Mouse (Mus musculus) intestine, embryonic 14.5 days (tissue): ENCODE measurements at regions not wholly inside any gene's neighbourhood (a gene's known extent, or its start where the extent isn't known, plus 50 kb on each side); places are given as distances from the start of the nearest gene placed in this dataset.

ENCODE experiments used
- ATAC-seq: fragments of 200-750 bp; cut with Nextera tagmentation; replicated peaks from 2 replicates; pipeline ENCODE4 v1.8.0; 2017; ENCODE audit warnings: low read depth, moderate number of reproducible peaks, moderate TSS enrichment, moderate library complexity; ENCODE audit not compliant: low FRiP score, low TSS enrichment
- DNase-seq: peaks from one replicate; pipeline ENCODE4 v3.0.0-alpha.2; 2018; ENCODE audit warnings: low spot score
- H3K27ac ChIP-seq: fragments of 300-500 bp; sonication (generic); 2 replicates; pipeline ENCODE4 v1.5.1; 2014; ENCODE audit warnings: low read depth, mild to moderate bottlenecking, control low read depth
- H3K27me3 ChIP-seq: fragments of 300-500 bp; sonication (generic); replicated peaks from 2 replicates; pipeline ENCODE4 v1.6.1; 2014; ENCODE audit warnings: low read length, control low read depth; ENCODE audit not compliant: control insufficient read depth, insufficient read depth
- H3K36me3 ChIP-seq: fragments of 300-500 bp; sonication (generic); 2 replicates; pipeline ENCODE4 v1.6.1; 2014; ENCODE audit warnings: low read length, control low read depth; ENCODE audit not compliant: control insufficient read depth, insufficient read depth
- H3K4me1 ChIP-seq: fragments of 300-500 bp; sonication (generic); replicated peaks from 2 replicates; pipeline ENCODE4 v1.6.1; 2014; ENCODE audit warnings: low read length, control low read depth, mixed read lengths; ENCODE audit not compliant: control insufficient read depth, insufficient read depth
- H3K4me2 ChIP-seq: fragments of 300-500 bp; sonication (generic); 2 replicates; pipeline ENCODE4 v1.6.1; 2014; ENCODE audit warnings: low read length
- H3K4me3 ChIP-seq: fragments of 300-500 bp; sonication (generic); 2 replicates; pipeline ENCODE4 v1.5.1; 2014; ENCODE audit warnings: low read depth, low read length, control low read depth, mixed read lengths
- H3K9ac ChIP-seq: fragments of 300-500 bp; sonication (generic); 2 replicates; pipeline ENCODE4 v1.6.1; 2014; ENCODE audit warnings: mild to moderate bottlenecking, low read length
- H3K9me3 ChIP-seq: fragments of 300-500 bp; sonication (generic); 2 replicates; pipeline ENCODE4 v1.6.1; 2016; ENCODE audit warnings: low read length, control low read depth; ENCODE audit not compliant: control insufficient read depth
- WGBS: fragments of 180-500 bp; shearing (Covaris S2); extraction: QIAGEN DNeasy Blood & Tissue Kit; methylation state at CpG from one replicate; pipeline ENCODE4 v1.1.7; 2014; 5-methylcytosine and 5-hydroxymethylcytosine counted together

DNA sequence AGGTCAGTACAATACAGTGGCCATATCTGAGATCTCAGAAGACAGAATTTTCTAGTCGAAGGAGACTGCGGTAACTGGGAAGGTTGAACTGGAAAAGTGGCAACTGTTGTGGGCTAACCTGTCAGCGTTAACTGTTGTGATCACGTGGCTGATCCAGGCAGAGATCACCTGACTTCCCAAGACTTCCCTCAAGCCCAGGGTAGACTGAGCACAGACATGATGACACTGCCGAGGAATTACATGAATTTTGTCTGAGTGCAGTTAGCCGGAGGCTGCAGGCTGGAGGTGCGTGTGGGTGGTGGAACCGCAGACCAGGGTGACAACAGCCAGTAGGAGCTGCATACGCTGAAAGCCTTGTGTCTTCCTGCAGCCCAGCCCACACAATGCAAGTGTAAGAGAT, 70.6 kb upstream of the Jade1 start:
- WGBS = 82% methylated on average over 9 of the region's 9 CpGs
- DNase-seq (no peak), ATAC-seq (no peak)
- H3K27me3 ChIP-seq = no peaks in the 10 kb centered on the region
- H3K36me3 ChIP-seq = no peaks in the 10 kb centered on the region
- H3K4me3 ChIP-seq = no peak overlapping the region
- H3K27ac ChIP-seq = no peak overlapping the region
- H3K4me2 ChIP-seq = no peak overlapping the region
- no peaks in the 10 kb centered on the region for H3K9me3 ChIP-seq
- peaks cover 8% of the 10 kb centered on the region for H3K4me1 ChIP-seq
- no peak overlapping the region for H3K9ac ChIP-seq

DNA sequence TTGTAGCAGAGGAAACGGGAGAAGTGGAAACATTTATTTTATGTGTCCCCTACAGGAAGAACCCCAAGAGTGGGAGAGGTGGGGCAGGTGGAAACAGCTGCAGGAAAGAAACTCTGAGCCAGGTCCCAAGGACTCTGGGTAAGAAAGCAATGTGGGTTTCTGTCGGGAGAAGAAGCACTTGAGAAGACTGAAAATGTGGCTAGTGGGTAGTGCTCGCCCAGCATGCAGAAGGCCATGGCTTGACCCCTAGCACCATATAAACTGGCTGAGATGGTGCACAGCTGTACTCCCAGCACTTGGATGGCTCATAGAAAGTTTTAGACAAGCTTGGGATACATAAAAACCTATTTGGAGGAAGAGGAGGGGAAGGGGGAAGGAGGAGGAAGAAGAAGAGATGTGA, 71.9 kb upstream of the Jade1 start:
- 33% methylated on average over 3 of the region's 3 CpGs for WGBS
- no peak overlapping the region for H3K4me3 ChIP-seq
- no peaks in the 10 kb centered on the region for H3K36me3 ChIP-seq
- H3K27ac ChIP-seq = no peak overlapping the region
- ATAC-seq (no peak), DNase-seq (no peak)
- H3K4me2 ChIP-seq = no peak overlapping the region
- no peak overlapping the region for H3K9ac ChIP-seq
- H3K9me3 ChIP-seq = no peaks in the 10 kb centered on the region
- H3K27me3 ChIP-seq = no peaks in the 10 kb centered on the region
- H3K4me1 ChIP-seq = peaks cover 8% of the 10 kb centered on the region

DNA sequence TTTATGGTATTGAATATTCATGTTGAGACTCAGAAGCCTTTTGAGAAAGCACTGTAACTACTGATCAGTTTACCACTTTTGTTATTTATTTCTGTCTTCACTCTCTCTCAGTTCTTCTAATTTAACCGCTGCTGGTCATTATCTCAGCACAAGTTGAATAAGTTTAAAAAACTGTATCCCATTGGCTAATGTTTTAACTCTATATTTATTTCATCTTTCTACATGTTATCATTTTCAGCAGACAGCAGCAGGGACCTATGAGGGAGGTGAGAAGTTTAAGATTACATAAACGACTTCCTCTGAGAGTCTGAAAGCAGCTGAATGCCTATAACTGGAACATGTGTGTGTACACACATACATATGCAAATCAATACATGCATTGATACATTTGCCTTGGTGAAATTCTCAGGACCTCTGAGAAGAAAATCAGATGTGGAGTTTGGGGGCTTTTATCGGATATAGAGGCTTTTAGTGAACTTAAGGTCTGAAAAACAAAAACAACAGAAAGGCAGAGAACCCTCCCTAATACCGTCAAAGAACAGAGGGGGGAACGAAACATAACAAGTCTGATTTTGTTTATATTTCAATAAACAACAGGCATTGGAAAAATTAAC, 72.5 kb upstream of the Jade1 start:
- Histone ChIP-seq H3K27ac (no peak overlapping the region), H3K4me2 (no peak overlapping the region), H3K9me3 (no peaks in the 10 kb centered on the region), H3K9ac (no peak overlapping the region), H3K27me3 (no peaks in the 10 kb centered on the region), H3K4me1 (peaks cover 8% of the 10 kb centered on the region), H3K36me3 (no peaks in the 10 kb centered on the region), H3K4me3 (no peak overlapping the region)
- WGBS = 35% methylated on average over 5 of the region's 5 CpGs
- ATAC-seq (no peak), DNase-seq (no peak)

DNA sequence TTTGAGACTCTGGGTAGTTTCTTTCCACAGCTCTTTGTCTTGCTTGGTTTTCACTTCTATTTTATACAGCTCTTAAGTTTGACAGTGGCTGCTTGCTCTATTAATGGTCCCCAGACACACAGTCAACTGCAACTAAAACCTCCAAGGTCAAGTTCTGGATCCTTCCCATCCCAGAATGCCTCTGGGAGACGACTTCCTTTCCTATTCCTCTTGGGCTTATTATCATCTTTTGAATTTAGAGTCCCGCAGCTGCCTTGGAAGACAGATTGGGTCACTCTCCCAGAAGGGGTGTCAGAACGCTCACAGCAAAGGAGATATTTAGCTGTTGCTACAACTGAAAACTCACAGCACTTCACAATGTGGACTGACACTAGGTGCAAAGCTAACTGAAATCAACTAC, 75.3 kb upstream of the Jade1 start:
- Histone ChIP-seq H3K4me1 (peaks cover 8% of the 10 kb centered on the region), H3K27me3 (no peaks in the 10 kb centered on the region), H3K9me3 (no peaks in the 10 kb centered on the region), H3K4me3 (no peak overlapping the region), H3K9ac (no peak overlapping the region), H3K36me3 (no peaks in the 10 kb centered on the region), H3K4me2 (no peak overlapping the region), H3K27ac (no peak overlapping the region)
- ATAC-seq (no peak), DNase-seq (no peak)
- WGBS = 50% methylated on average over 3 of the region's 3 CpGs

DNA sequence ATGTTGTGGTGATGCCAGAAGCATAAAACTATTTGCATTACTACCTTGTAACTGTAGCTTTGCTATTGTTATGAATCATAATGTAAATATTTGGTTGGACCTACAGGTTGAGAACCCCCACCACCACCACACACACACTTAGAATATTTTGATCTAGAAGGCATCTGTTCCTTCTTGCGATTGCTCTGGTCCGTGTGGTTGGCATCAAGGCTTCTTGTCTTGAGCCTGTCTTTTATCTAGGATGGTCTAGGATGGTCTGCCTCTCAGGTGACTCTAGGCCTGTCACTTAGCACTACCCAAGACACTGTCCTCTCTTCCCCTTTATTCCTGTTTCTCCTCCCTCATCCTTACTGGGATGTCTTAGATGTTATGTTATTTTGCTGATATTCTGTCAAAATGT, 76.6 kb upstream of the Jade1 start:
- DNase-seq (no peak), ATAC-seq (no peak)
- 71% methylated on average over 2 of the region's 2 CpGs for WGBS
- no peak overlapping the region for H3K4me2 ChIP-seq
- H3K27ac ChIP-seq = no peak overlapping the region
- no peaks in the 10 kb centered on the region for H3K36me3 ChIP-seq
- H3K4me1 ChIP-seq = peaks cover 8% of the 10 kb centered on the region
- no peaks in the 10 kb centered on the region for H3K9me3 ChIP-seq
- H3K9ac ChIP-seq = no peak overlapping the region
- no peak overlapping the region for H3K4me3 ChIP-seq
- no peaks in the 10 kb centered on the region for H3K27me3 ChIP-seq

DNA sequence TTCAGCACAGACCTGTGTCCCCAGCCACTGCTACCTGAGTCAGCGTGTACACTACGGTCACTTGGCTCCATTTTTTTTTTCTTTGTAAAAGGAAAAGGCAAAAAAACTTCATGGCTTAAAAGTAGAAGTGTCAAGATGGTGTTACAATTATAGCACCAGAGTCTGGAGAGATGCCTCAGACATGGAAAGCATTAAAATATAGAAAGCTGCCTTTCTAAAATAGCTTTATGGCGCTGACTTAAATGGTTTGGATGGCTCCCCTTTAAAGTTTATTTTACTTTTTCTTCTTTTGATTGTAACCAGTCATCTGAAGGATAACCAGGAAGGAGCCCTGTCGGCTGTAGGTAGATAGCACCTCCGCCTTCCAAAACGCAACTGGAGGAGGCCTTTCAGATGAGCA, 79.0 kb upstream of the Jade1 start:
- Histone ChIP-seq H3K4me3 (no peak overlapping the region), H3K27ac (no peak overlapping the region), H3K4me2 (no peak overlapping the region), H3K9me3 (no peaks in the 10 kb centered on the region), H3K36me3 (no peaks in the 10 kb centered on the region), H3K9ac (no peak overlapping the region), H3K27me3 (no peaks in the 10 kb centered on the region), H3K4me1 (no peaks in the 10 kb centered on the region)
- WGBS = 90% methylated on average over 6 of the region's 6 CpGs
- DNase-seq (no peak), ATAC-seq (no peak)

DNA sequence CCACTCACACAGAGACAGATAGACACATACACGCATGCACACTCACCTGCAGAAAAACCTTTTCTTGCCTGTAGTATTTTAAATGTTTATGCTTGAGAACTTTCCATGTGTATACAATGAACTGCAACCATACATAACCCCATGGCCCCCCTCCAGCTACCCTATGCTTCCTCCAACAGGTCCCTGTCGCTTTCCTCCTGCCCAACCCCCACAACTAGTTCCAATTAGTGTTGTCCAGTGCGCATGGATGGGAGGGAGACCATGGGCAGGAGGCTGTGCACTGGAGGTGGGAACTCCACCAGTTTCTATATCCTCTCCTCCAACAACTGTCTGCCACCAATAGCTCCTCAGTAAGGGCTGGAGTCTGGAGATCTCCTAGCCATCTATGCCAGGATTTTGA, 82.9 kb upstream of the Jade1 start:
- 76% methylated on average over 3 of the region's 3 CpGs for WGBS
- no peaks in the 10 kb centered on the region for H3K36me3 ChIP-seq
- H3K4me1 ChIP-seq = no peaks in the 10 kb centered on the region
- no peaks in the 10 kb centered on the region for H3K27me3 ChIP-seq
- no peak overlapping the region for H3K4me2 ChIP-seq
- DNase-seq = no peak
- no peak overlapping the region for H3K27ac ChIP-seq
- H3K9ac ChIP-seq = no peak overlapping the region
- no peak overlapping the region for H3K4me3 ChIP-seq
- H3K9me3 ChIP-seq = no peaks in the 10 kb centered on the region
- ATAC-seq = no peak

DNA sequence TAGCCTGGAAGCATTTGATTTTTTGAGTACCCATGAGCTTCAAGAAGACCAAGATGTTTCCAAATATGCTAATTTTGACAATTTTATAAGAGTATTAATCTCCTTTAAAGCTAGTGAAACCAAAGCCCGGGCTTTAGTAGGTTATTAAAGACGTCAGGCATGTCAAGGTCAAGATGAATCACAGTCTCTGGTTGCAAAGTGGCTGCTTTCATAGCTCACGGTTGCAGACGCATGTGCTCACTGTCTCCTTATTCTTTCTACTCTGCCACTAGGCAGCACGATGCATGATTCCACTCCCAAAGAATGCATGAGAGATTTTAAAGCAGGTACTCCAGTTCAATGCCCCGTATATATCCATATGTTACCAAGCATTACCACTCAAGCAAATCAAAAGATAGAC, 86.4 kb upstream of the Jade1 start:
- no peak for DNase-seq
- H3K27me3 ChIP-seq = no peaks in the 10 kb centered on the region
- H3K9me3 ChIP-seq = no peaks in the 10 kb centered on the region
- H3K9ac ChIP-seq = no peak overlapping the region
- 52% methylated on average over 6 of the region's 6 CpGs for WGBS
- H3K36me3 ChIP-seq = no peaks in the 10 kb centered on the region
- H3K4me1 ChIP-seq = no peaks in the 10 kb centered on the region
- ATAC-seq = no peak
- no peak overlapping the region for H3K27ac ChIP-seq
- H3K4me3 ChIP-seq = no peak overlapping the region
- no peak overlapping the region for H3K4me2 ChIP-seq

DNA sequence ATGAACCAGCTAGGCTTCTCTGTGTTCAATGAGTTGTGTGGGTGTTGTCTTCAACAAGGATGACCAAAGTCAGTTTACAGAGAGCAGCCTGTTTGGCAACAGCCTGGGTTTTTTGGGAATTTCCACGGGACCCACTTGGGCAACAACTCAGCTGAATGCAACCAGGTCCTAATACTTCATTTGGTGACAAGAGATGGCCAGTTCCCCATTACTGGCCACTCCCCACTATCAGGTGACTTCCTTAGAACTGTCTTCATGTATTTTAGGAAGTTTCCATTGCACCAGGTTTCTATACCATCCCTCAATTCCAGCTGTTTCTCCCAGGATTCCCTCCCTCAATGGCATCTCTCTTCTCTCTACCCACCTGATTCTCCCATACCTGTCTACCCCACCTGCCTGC, 87.7 kb upstream of the Jade1 start:
- DNase-seq (no peak), ATAC-seq (no peak)
- Histone ChIP-seq H3K27me3 (no peaks in the 10 kb centered on the region), H3K4me1 (no peaks in the 10 kb centered on the region), H3K4me2 (no peak overlapping the region), H3K4me3 (no peak overlapping the region), H3K9me3 (no peaks in the 10 kb centered on the region), H3K36me3 (no peaks in the 10 kb centered on the region), H3K9ac (no peak overlapping the region), H3K27ac (no peak overlapping the region)
- WGBS = 84% methylated on average over 1 of the region's 1 CpGs
